Mouse (Mus musculus) lung, embryonic 14.5 days (tissue): ENCODE data around the gene Hexim1. TPM values are rescaled to one million over a fixed set of nuclear protein-coding genes. Genes with fewer than 3 reads are reported as not detected.

Source experiments
- ATAC-seq: fragments of 200-750 bp; cut with Nextera tagmentation; 2 replicates; pipeline ENCODE4 v1.8.0; 2017; ENCODE audit warnings: mild to moderate bottlenecking, moderate TSS enrichment, moderate library complexity; ENCODE audit not compliant: insufficient read depth
- DNase-seq: peaks from one replicate; pipeline ENCODE4 v3.0.0-alpha.2; 2015
- H3K27ac ChIP-seq: fragments of 300-500 bp; sonication (generic); 2 replicates; pipeline ENCODE4 v1.5.1; 2014; ENCODE audit warnings: low read depth, mild to moderate bottlenecking, moderate library complexity
- H3K27me3 ChIP-seq: fragments of 300-500 bp; sonication (generic); 2 replicates; pipeline ENCODE4 v1.6.1; 2014; ENCODE audit warnings: low read length, control low read depth; ENCODE audit not compliant: insufficient read depth
- H3K36me3 ChIP-seq: fragments of 300-500 bp; sonication (generic); 2 replicates; pipeline ENCODE4 v1.6.1; 2014; ENCODE audit warnings: control low read depth; ENCODE audit not compliant: insufficient read depth
- H3K4me1 ChIP-seq: fragments of 300-500 bp; sonication (generic); 2 replicates; pipeline ENCODE4 v1.6.1; 2014; ENCODE audit warnings: antibody characterized with exemption, control low read depth; ENCODE audit not compliant: insufficient read depth
- H3K4me2 ChIP-seq: fragments of 300-500 bp; sonication (generic); 2 replicates; pipeline ENCODE4 v1.6.1; 2014; ENCODE audit warnings: mild to moderate bottlenecking
- H3K4me3 ChIP-seq: fragments of 300-500 bp; sonication (generic); 2 replicates; pipeline ENCODE4 v1.5.1; 2014; ENCODE audit warnings: low read depth, low read length
- H3K9ac ChIP-seq: fragments of 300-500 bp; sonication (generic); 2 replicates; pipeline ENCODE4 v1.6.1; 2014
- H3K9me3 ChIP-seq: fragments of 300-500 bp; sonication (generic); 2 replicates; pipeline ENCODE4 v1.6.1; 2016; ENCODE audit warnings: low read depth, low read length, control low read depth
- CTCF ChIP-seq: IDR thresholded peaks from 2 replicates; pipeline ENCODE4 v1.5.1; 2016; ENCODE audit warnings: antibody characterized with exemption, low read depth
- WGBS: fragments of 180-500 bp; shearing (Covaris S2); extraction: QIAGEN DNeasy Blood & Tissue Kit; methylation state at CpG from one replicate; pipeline ENCODE4 v1.1.7; 2014; 5-methylcytosine and 5-hydroxymethylcytosine counted together
- polyA plus RNA-seq: library from polyadenylated mRNA; unstranded; fragments of >200 nt; fragmentation: Nextera tagmentation; extraction: Ambion mirVana; gene quantifications from 2 replicates; pipeline ENCODE4 v1.2.1, GENCODE M21; 2014

Gene Hexim1
- 5.3 and 5.8 TPM in 2 replicates for polyA plus RNA-seq

GRCm38 (mm10) chr11:103116008-103116818 is at the start of gene Hexim1:
Gene Hexim1 (plus strand): TSS chr11:103116231.
- Histone ChIP-seq H3K4me2 (peak within 1 kb of the TSS; percentile 96), H3K36me3 (no peaks in the 10 kb centered on the region; the same call in 1 of the 2 replicates), H3K4me1 (peaks cover 16% of the 10 kb centered on the region), H3K9me3 (no peaks in the 10 kb centered on the region), H3K9ac (peak within 1 kb of the TSS; percentile 83), H3K27me3 (no peaks in the 10 kb centered on the region), H3K4me3 (peak within 1 kb of the TSS; percentile 68), H3K27ac (peak within 1 kb of the TSS; percentile 94)
- peak; percentile 93 for ATAC-seq
- peak; percentile 1; the same call in 1 of the 2 replicates for TF ChIP-seq CTCF
- WGBS = under 1% methylated on average over 52 of the region's 53 CpGs
- peak; percentile 100 for DNase-seq

DNA sequence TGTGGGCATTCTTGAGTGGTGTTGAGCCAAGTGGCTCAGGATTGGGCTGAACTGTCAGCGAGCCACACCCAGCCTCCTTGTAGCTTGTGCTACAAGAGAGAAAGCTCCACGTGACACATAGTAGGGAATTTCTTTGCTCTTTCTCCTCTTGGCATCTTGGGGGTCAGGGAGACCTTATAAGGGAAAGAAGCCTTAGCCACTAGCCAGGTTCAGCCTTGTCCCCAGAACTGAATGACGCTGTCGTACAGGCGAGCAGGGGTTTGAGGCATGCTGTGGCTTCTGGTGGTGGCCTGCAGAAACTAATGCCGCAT is 49.0 kb upstream of the Hexim1 start:
- peak overlapping the region; percentile 39; the same call in 1 of the 2 replicates for H3K27ac ChIP-seq
- no peaks in the 10 kb centered on the region for H3K4me1 ChIP-seq
- H3K9ac ChIP-seq = no peak overlapping the region
- no peak for DNase-seq
- no peak for ATAC-seq
- no peaks in the 10 kb centered on the region for H3K27me3 ChIP-seq
- no peak overlapping the region for H3K4me2 ChIP-seq
- no peak overlapping the region for H3K4me3 ChIP-seq
- no peaks in the 10 kb centered on the region for H3K9me3 ChIP-seq
- WGBS = 77% methylated on average over 6 of the region's 6 CpGs
- no peak for TF ChIP-seq CTCF
- H3K36me3 ChIP-seq = peaks cover 81% of the 10 kb centered on the region

- H3K4me3 ChIP-seq = no peak overlapping the region
- H3K4me2 ChIP-seq = no peak overlapping the region
- no peaks in the 10 kb centered on the region for H3K9me3 ChIP-seq
- peak; percentile 54 for DNase-seq
- peak; percentile 75 for ATAC-seq
- 60% methylated on average over 8 of the region's 8 CpGs for WGBS
- peak overlapping the region; percentile 48; the same call in 1 of the 2 replicates for H3K27ac ChIP-seq
- H3K27me3 ChIP-seq = no peaks in the 10 kb centered on the region
- peaks cover 76% of the 10 kb centered on the region for H3K36me3 ChIP-seq
- H3K4me1 ChIP-seq = no peaks in the 10 kb centered on the region
- no peak for TF ChIP-seq CTCF
- H3K9ac ChIP-seq = no peak overlapping the region
Observed at GRCm38 (mm10) chr11:103067457-103068001, 48.5 kb upstream of the Hexim1 start.

DNA sequence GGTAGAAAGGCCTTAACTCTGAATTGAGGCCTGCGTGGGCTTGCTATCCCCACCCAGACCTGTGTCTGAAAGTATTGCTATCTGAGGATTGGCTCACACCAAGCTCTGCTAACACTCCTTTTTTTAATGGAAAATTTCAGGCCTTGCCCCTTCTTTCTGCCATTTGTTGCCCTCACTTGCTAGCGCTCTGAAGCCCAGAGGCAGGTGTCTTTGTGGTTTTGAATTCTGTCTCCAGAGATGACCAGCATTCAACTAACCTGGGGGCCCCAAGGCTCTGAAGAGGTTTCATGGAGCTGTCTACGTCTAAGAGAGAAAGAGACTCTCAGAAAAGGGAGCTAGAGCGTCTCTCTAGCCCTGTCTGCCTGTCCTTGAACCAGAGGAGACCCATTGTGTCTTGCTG is 47.8 kb upstream of the Hexim1 start:
- ATAC-seq = no peak
- Histone ChIP-seq H3K4me2 (no peak overlapping the region), H3K27ac (peak overlapping the region; percentile 48; the same call in 1 of the 2 replicates)

GRCm38 (mm10) chr11:103068884-103069283 is 47.1 kb upstream of the Hexim1 start:
- no peak overlapping the region for H3K9ac ChIP-seq
- H3K9me3 ChIP-seq = no peaks in the 10 kb centered on the region
- H3K4me3 ChIP-seq = no peak overlapping the region
- no peak for TF ChIP-seq CTCF
- DNase-seq (no peak), ATAC-seq (no peak)
- H3K27me3 ChIP-seq = no peaks in the 10 kb centered on the region
- 93% methylated on average over 11 of the region's 11 CpGs for WGBS
- H3K4me1 ChIP-seq = no peaks in the 10 kb centered on the region
- no peak overlapping the region for H3K27ac ChIP-seq
- H3K4me2 ChIP-seq = no peak overlapping the region
- H3K36me3 ChIP-seq = peaks cover 65% of the 10 kb centered on the region

More for the DNA sequence above, 47.8 kb upstream of the Hexim1 start:
- H3K4me3 ChIP-seq = no peak overlapping the region
- no peaks in the 10 kb centered on the region for H3K4me1 ChIP-seq
- no peaks in the 10 kb centered on the region for H3K27me3 ChIP-seq
- no peak overlapping the region for H3K9ac ChIP-seq
- no peak for DNase-seq
- TF ChIP-seq CTCF = no peak
- no peaks in the 10 kb centered on the region for H3K9me3 ChIP-seq
- 85% methylated on average over 4 of the region's 4 CpGs for WGBS
- peaks cover 71% of the 10 kb centered on the region for H3K36me3 ChIP-seq

DNA sequence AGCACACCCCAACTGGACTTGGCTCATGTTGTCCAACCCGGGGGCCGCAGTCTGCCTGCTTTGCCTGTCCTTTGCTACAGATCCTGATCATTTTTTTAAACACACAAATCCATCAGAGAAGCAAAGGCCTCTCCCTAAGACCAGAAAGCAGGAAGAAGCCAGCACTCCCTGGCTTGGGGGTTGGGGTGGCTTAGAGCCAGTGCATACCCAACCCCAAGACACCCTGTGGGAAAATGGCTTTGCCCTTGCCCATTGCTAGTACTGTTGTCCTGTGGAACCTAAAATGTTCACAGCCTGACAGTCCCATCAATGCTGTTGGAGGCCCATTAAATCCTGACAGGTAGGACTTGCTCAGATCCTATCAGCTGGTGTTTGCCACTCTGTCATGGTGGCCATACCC is 46.3 kb upstream of the Hexim1 start:
- Histone ChIP-seq H3K9me3 (no peaks in the 10 kb centered on the region), H3K4me1 (0 out of 2 replicates have a peak, but pooled peaks cover 4% of the 10 kb centered on the region), H3K9ac (no peak overlapping the region), H3K4me2 (no peak overlapping the region), H3K27me3 (no peaks in the 10 kb centered on the region), H3K36me3 (peaks cover 56% of the 10 kb centered on the region), H3K4me3 (no peak overlapping the region), H3K27ac (no peak overlapping the region)
- no peak for TF ChIP-seq CTCF
- 94% methylated on average over 2 of the region's 2 CpGs for WGBS
- ATAC-seq (no peak), DNase-seq (no peak)

GRCm38 (mm10) chr11:103070322-103070880 is 45.6 kb upstream of the Hexim1 start:
- H3K27me3 ChIP-seq = no peaks in the 10 kb centered on the region
- peaks cover 51% of the 10 kb centered on the region for H3K36me3 ChIP-seq
- TF ChIP-seq CTCF = no peak
- no peak overlapping the region for H3K4me2 ChIP-seq
- DNase-seq = no peak
- H3K4me3 ChIP-seq = no peak overlapping the region
- no peak for ATAC-seq
- WGBS = 92% methylated on average over 10 of the region's 10 CpGs
- H3K9ac ChIP-seq = no peak overlapping the region
- no peak overlapping the region for H3K27ac ChIP-seq
- no peaks in the 10 kb centered on the region for H3K9me3 ChIP-seq
- H3K4me1 ChIP-seq = 0 out of 2 replicates have a peak, but pooled peaks cover 4% of the 10 kb centered on the region
